Mouse (Mus musculus) cerebellum, postnatal 14 days (tissue): ENCODE measurements around the gene Lin37.

Experiments
- DNase-seq, 2 experiments: peaks; one replicate each; pipeline ENCODE4 v3.0.0; 2021; ENCODE audit warnings: mixed read lengths in 2 of 2

The Lin37 gene

DNA sequence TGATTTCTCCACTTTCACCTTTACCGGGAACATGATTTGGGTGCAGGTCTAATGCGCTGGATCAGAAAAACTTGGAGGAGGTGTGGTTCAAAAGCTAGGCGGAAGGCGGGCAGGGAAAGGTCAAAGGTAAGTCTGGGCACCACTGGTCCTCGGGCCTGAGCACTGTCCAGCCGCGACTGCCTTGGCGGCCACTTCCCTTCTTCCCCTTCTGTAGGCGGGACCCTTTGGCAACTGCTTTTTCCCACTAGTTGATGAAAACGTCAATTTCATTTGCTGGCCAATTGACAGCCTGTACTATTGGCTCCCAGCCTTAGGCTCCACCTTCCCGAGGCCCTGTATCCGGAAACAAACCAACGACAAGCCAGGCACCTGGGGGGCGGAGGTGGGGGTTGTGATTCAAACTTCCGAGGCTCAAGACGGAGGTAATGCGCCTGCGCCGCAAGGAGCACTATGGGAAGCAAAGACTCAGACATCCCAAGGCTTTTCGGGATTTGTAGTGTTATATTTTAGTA is at the start of gene Lin37:
Lin37 (minus strand) TSS at position 396 of the 512 bp plus-strand sequence.
- DNase-seq, result peak; percentile 99

DNA sequence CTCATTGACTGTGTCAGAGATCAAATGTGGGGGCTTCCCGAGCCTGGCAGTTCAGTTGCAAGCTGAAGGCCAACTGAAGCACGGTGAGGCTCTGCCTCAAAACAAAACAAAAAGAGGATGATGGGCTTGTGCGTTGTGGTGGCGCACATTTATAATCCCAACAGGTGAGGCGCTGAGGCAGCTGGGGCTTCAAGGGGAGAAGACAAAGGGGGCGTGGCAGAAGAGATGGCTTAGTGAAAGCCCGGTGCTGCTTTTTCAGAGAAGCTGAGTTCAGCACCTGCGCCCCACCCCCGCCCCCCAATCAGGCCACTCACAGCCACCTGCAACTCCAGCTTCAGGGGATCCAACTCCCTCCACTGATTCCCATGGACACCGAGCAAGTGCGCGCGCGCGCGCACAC is 48.8 kb upstream of the Lin37 start:
- no peak for DNase-seq

DNA sequence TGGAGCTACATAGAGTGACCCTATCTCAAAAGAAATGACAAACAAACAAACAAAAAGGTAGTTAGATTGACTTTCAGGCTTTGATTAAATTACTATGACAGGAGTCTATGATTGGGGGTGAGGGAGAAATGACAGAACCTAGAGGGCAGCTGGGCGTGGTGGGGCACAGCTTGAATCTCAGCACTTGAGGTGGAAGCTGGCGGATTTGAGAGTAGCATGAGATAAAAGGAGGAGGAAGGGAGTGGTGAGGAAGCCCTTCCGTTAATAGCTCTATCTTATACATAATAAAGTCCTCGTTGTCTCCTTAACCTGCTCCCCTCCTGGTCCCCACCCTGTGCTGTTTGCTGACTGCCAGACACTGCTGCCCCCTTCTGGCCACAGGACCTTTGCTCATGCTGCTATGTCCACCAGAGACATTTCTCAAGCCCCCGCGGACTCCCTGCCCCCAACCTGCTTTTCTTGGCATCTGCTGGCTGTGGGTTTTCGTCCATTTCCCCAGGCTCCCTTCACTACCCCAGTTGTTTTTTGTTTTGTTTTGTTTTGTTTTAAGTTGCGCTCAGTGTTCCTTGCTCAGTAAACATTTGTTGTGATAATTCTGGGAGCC is 48.2 kb upstream of the Lin37 start:
- peak; percentile 73 to 83 for DNase-seq

DNA sequence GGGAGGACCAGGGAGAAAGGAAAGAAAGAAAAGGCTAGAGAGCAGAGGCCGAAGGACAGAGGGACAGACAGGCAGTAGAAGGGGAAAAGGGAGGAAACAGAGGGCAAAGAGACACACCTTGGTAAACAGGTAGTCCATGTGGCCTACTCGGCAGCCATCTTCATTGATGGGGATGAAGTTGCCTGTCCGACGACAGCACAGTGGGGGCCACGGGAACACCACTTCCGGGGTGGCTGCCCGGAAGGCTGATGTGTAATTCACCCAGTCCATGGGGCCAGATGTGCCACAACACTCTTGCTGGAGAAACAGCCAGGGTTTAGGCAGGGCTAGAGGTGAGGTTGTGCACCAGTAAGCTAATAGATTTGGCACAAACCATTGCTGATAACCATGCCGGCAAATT is 45.3 kb upstream of the Lin37 start:
- no peak for DNase-seq

DNA sequence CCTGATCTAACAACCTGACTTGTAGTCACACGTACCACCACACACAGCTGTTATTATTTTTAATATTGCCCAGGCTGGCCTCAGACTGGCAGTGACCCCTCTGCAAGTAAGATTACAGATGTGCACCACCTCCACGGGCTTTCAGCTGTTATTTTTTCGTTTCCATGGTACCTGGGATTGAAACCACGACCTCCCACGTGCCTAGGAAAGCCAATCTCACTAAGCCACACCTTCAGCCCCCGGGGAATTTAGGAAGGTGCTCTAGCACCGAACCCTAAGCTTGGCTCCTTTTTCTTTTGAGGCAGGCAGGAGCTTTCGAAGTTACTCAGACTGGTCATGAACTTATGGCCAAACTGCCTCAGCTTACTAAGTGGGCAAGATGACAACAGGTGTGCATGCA is 44.8 kb upstream of the Lin37 start:
- no peak for DNase-seq

DNA sequence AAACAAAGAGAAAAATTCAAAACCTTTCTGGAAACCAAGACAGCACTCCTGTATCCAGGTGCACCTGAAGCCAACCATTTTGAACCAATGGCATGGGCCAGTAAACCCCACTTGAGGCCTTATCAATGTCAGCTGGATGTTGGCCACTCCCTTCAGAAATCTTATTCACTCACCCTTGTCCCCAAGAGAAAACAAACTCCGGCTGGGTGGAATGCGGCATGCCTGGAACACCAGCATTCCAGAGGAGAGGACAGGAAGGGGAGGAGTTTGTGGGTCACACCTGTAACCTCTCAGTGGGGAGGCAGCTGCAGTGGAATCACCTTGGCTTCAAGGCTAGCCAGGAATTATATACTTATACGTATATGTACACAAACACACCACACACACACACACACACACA is 42.9 kb upstream of the Lin37 start:
- no peak for DNase-seq

DNA sequence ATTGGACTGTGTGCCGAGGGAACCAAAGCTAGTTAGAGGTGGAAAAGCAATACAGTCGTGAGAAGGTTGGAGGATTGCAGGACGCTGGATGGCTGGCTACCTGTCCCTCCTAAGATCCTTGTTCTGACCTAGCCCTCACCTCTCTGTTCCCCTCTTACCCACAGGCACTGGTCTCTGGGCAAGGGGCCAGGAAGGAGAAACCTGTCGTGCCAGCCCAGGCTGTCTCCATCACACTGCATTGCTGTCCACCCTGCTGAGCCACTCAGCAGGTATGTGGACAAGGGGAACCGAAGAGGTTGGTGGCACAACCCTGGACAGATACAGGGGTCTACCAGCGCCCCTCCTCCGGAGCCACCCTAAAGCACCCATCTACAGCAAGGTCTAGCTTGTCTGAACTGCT is 41.0 kb upstream of the Lin37 start:
- peak; percentile 46 to 50 for DNase-seq

DNA sequence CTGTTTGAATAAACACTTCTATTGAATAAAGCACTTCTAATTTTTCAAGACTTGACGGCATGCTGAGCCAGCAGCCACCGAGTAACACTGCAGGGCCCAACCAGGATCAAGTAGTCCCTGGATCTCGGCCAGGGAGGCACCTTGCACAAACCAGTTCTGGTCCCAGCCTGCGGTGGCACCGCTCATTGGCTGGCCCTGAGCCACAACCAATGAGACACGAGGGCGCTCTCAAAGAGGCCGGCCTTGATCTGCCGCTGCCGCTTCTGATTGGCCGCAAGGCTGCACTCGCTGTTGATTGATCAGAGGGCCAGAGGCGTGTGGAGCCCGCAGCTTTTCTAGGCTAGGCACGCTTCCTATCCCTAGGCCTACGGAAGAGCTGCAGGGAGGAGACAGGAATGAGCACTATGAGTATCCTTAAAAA is 40.3 kb upstream of the Lin37 start:
- peak; percentile 98 for DNase-seq

DNA sequence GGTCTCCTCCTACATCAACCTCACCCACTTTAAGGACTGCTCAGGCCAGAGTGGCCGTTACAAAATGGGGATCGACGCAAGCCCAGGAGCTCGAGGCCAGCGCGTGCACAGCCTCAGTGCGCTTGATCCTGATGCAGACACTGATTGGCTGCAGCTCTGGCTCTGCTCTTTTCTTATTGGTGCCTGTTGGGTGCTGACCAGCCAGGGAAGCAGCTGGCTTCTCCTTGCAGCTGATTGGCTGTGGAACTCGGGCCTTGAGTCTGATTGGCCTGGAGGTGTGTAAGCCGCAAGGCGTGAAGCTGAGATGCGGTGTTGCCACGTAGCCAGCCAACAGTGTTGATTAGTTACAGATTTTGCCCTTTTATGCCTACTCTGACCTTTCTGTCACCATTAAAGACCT is 39.1 kb upstream of the Lin37 start, which contains the start of gene Zbtb32:
Zbtb32 (minus strand) TSS at position 124 of the 400 bp plus-strand sequence.
- DNase-seq, result no peak

DNA sequence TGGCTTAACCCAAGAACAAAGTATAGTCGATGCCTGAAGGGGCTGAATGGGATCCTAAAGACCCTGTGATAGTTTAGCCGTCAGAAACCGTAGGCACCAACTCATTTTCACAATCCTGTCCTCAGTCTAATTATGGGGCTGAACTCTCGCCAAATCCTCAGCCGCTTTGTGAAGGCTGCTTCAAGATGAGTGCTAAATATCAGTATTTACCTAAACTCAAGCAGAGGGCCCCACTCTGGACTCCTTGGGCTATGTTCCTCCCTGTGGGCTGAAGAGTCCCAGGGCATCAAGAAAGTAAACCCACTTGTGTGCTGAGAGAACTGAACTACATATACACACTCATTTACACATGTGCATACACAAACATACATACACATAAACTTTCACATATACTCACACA is 37.2 kb upstream of the Lin37 start:
- no peak for DNase-seq

DNA sequence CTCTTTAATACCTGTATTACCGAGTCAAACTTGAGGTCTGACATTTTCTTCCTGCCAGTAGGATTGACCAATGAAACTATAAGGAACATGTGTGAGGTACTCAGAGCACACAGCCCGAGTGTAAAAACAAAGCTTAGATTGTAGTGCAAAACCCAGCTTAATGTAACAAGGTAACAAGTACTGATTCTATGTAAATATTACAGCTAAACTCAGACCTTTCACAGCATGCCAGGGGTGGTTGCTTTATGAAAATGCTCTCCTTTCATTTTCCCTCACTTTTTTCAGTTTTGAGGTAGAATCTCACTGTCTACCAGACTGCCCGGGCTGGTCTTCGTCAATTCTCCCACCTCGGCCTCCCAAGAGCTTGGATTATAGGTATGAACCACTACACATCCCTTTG is 36.5 kb upstream of the Lin37 start:
- no peak for DNase-seq

DNA sequence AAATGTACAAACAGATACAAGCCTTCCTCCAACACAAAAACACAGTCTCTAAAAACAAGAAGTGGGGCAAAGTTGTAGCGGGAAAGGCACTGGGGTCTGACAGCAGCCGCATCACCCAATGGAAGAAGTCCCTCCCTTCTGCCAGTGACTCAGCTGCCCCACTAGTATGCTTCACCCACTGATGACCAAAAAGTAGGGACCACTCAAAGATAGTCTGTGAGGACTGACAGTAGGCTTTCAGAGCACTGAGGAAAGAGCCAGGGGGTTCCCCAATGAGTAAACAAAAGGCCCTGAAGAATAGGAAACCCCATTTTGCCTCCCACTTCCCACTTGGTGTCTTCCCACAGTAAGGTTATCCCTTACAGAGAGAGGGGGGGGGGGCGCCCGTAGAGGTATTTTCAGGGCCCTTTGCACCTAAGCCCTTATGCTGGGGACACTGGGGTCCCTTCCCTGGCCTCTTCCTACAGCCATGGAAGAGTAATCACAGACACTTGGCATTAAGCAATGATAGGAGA is 34.9 kb upstream of the Lin37 start:
- DNase-seq, result no peak

DNA sequence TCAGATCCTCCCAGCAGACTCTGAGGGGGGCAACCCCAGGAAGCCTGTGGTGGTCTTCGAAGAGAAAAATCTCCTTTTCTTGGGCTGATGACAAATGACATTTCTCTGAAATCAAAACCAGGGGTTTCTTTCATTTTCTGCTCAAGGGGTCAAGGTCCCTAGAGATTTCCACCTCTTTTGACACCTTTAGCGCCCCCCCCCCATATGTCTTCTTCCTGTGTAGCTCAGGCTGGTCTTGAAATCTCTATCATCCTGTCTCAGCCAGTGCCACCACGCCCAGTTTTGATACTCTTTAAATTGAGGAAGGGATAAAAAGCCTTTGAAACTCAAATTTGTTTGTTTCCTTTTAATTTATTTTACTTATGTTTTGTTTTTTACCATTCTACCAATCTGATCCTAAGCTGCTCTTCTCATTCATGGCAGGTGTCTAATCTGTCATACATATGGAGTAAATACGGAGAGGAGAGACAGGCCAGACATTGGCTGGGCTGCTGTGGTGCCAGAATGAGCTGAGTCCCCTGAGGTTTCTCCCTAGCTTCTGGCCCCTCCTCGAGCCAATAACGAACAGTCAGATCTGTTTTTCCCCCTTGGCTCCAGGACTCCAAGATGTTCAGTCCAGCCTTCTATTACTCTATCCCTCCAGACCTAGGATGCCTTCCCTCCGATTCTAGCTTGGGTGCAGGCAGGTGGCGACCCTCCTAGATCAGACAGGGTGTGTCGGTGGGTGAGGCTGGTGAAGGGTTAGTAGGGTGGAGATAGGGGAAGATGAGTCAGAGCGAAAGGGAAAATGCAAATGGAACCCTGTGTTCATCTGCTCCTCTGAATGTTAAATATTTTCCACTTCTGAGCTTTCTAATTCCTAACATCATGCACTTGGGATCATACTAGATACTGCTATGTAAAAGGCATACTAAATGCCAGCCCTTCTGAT is 34.2 kb upstream of the Lin37 start:
- DNase-seq, result peak in 1 of 2 experiments; percentile 4

DNA sequence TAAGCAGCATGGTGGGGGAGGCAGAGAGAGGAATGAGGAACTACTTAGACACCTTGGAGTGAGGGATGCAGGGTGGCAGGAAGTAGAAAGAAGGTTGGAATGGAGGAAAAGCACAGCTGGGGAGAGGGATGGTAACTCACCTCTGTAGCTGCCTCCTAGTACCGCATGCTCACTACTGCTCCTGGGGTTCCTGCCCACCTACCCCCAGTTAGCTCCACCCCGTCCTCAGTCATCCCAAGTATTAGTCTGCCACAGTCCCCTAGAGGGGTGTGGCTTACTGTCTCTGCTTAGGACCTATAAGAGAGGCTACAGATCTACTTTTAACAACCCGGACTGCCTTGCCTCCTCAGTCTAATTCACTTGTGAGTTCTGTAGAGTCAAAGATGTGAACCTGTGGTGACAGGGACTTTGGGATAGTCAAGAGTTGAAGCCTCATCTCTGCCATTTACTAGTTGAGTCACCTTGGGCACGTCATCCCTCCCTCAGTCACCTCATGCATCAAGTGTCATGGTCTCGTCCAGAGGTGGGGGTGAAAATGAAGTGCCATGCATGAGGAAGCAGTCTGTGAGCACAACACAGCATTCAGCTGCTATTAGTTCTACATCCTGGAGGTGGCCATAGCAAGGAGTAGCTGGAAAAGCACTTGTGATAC is 33.3 kb upstream of the Lin37 start:
- DNase-seq, result no peak

DNA sequence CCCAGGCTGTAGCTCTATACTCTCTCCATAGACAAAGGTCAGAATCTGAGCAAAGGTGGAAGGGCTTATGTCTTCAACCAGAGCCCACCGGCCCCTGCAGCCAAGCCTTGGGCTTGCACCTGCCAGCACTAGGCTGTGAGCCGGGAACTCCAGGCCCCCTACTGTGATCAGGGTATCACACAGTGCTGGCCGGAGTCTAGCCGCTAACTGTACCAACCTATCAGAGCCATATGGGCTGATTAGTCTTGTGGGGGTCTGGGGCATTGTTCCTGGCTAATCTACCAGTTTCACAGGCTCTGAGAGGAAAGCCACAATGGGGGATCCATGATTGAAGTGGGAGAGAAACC is 31.9 kb upstream of the Lin37 start:
- DNase-seq, result no peak

DNA sequence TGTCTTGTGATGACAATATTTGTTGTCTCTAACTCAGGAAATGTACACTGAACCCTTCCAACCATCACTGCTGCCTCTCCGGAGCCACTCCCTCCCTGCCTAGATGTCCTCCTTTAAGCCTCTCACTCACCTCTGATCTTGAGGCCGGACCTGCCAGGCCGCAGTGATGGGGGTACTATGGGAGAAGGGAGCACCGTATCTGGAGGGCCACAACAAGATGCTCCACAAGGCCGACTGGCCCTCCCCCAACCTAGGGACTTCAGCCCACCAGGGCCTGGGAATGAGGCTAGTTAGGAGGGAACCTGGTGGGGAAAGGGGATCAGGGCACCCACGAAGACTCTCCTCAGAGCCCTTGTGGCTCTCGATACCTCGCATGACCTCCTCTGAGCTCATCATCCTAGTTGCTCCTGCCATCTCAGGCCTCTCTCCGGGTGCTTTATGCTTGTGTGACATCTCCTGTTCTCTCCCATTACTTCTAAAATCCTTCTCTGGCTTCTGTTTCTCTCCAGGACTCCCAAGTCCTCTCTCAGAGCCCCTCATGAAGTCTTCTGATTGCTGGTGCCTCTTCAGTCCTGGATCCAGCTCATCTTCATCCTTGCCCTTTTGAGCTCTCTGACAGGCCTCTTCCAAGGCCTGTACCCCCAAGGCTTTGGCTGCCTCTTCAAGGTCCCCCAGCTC is 31.4 kb upstream of the Lin37 start:
- DNase-seq, result no peak

DNA sequence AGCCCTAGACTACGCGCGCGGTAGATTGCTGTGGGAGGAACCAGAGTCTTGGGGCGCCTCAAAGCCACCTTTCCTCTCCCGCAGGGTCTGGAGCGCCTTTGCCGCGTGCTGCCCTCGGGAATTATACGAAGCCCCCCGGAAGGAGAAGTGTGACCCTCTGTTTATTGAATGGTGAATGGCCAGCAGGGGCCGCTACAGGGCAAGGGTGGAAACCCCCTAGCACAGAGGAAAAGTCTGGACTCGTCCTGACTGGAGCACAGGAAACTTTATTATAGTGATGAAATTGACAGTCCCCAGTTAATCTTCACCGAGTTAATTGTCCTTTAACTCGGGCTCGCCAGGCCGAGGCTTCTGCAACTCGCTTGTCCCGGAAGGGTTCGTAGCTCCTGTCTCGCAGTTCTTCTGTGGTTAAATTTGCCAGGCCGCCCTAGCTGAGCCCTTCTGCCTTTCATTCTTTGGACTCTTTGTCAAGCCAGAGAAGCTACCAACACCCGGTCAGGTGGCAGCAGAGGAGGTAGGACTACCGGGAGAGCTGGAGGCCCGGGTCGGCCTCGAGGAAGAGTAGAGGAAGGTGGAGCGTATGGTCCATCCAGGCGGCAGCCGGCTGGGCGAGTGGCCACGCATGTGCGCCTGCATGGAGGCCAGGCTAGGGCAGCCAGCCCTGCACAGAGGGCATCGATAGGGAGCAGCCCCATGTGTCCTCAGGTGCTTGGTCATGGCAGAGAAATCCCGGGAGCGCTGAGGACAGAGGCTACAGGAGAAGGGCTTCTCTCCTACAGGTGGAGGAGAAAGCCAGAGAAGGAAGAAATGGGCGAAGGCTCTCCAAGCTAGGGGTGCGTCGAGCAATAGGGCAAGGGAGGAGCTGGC is 30.0 kb upstream of the Lin37 start:
- DNase-seq, result peak; percentile 92 to 96

DNA sequence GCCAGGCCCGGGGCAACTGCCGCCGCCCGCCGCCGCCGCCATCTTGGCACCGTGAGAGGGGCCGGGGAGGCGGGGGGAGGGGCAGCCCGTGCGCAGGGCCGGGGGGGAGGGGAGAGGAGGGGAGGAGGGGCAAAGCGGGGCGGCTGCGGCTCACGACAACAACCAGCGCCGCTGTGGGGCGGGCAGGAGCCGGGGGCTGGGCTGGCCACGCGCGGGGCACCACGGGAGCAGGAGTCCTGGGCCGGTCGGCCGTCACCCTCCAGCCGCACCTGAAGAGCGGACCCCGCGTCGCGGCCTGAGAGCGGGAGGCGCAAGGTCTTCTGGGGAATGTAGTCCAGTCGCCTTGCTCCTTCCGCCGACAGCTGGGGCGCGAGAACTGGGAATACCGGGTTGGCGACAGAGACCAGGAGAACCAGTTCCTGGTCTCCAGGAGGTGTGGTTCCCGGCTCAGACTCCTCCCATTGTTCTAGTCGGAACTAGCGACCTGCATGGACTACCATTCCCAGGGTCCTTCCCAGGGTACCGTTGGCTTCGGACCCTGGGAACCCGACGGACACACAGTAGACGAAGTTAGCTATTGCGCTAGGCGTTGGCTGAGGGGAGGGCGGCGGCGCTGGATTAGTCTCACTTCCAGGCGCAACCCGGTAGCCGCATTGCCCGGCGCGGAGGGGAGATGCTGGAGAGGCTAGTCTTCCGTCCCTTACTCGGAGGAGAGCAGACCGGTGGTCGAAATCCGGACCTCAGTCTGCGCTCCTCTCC is 29.2 kb upstream of the Lin37 start, which contains the start of gene Kmt2b:
Kmt2b (minus strand) TSS at position 51 of the 759 bp plus-strand sequence.
- DNase-seq, result peak; percentile 95 to 97

DNA sequence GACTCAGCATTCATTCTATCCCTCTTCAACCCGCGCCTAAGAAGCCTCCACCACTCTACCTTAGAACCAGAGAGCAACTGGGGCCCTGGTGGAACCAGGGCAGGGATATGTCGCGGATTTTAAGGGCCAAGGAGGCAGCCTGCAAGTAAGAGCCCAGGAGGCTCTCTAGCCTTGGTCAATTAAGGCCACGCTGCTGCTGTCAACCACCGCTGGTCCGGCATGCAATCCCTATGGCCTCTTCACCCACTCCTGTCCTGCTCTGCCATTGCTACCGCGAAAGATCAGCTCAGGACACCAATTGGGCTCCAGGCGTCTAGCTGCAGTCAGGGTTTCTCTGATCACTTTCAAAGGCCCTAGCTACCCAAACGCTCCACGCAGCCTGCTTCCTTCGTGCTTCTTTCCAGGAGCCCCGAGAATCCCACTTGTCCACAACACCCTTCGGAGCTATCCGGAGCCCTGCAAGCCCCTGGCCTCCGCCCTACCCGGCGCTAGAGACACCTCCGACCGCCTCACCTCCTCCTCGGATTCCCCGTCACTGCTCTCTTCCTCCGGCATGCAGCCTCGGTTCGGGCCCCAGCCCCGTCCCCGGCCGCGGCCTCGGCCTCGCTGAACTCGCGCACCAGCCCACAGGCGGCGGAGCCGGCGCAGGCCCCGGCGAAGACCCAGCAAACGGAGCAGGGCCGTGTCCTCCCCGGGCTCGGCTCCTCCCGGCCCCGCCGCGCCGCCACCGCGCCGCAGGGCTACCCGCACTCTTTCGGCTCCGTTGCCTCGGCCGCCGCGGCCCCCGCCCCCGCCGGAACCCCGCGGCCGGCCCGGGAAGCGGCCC is 28.4 kb upstream of the Lin37 start:
- DNase-seq, result peak; percentile 67 to 74
